Mouse (Mus musculus) T-helper 17 cell (primary cell): ENCODE data around the gene 4933428G20Rik.

Experiments
- in situ Hi-C, 2 experiments: fragments of 300-600 bp; cut with MboI, MseI; formaldehyde crosslinking; loops; 1 replicate in 1 of 2; 2 replicates in 1 of 2; pipeline ENCODE4 v1.15.1; 2025; ENCODE audit warnings: high pct_unique_total_duplicates in 2 of 2

The 4933428G20Rik gene

GRCm38 (mm10) chr11:97466444-97467160 lies 33.5 kb downstream of the 4933428G20Rik start:
- in situ Hi-C loops = no loop called here

DNA sequence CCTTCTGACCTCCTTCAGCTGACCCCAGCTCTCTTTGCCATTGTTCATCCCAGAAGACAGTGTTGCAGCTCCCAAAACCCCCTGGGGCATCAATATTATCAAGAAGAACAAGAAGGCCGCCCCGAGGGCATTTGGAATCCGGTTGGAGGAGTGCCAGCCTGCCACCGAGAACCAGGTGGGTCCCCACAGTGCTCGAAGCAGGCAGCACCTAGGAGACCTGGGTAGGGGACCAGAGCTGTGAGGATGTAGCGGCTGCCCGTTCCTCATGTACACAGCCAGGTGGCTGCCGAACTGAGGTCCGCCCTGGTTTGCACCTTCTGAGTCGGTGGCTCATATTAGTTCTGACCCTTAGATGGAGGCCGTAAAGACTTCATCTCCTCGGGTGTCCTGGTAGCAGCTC lies 34.2 kb downstream of the 4933428G20Rik start:
- in situ Hi-C loops = no loop called here

- in situ Hi-C loops = no loop called here
Measured at GRCm38 (mm10) chr11:97463991-97464390, 36.1 kb downstream of the 4933428G20Rik start.

DNA sequence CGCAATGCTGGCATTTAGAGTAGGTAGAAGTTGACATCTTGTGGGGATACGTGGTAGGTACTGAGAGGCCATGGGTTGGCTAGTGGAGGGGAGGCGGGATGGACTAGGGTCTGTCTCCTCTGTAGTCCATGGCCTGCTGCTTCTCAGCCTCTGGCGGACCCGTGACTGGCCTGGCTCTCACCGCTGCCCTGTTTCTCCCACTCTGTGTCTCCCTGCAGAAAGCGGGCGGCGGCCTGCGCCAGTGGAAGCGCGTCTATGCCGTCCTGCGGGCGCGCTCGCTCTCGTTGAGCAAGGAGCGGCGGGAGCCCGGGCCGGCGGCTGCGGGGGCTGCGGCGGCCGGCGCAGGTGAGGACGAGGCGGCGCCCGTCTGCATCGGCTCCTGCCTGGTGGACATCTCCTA lies 37.0 kb downstream of the 4933428G20Rik start:
- in situ Hi-C loops = no loop called here

GRCm38 (mm10) chr11:97462538-97462937 lies 37.6 kb downstream of the 4933428G20Rik start:
- in situ Hi-C loops = no loop called here

DNA sequence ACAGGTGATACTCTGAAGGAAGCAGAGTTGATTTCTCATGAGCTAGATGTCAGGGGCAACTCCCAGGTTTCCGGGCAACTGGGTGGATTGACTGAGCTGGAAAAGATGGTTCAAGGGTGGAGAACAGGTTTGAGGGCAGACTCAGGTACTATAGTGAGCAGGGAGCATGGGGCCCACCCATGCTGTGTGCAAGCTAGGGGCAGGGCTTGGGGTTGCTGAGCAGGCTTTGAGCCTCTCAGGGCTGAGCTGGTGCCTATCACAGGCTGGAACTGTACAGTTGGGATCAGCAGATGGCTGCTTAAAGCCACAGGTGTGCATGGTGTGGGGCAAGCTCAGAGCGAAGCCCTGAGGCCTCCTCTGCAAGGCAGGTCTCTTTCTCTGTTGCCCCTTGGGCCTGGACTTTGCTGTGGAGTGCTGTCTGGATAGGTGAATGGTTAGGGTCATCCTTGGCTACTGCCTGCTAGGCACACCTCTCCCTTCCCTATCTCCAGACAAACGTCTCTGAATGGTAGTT lies 38.8 kb downstream of the 4933428G20Rik start:
- in situ Hi-C loops = no loop called here

GRCm38 (mm10) chr11:97457120-97457519 lies 43.0 kb downstream of the 4933428G20Rik start:
- in situ Hi-C loops = loop anchor here in 1 of 2 experiments (10.0 kb wide), 1 partner anchor 562 kb away; no protein-coding TSS in a partner anchor

- in situ Hi-C loops = loop anchor here in 1 of 2 experiments (10.0 kb wide), 1 partner anchor 557 kb away; no protein-coding TSS in a partner anchor
Measured at GRCm38 (mm10) chr11:97451625-97452024, 48.5 kb downstream of the 4933428G20Rik start.

GRCm38 (mm10) chr11:97450305-97450922 lies 49.7 kb downstream of the 4933428G20Rik start:
- in situ Hi-C loops = loop anchor here in 1 of 2 experiments (10.0 kb wide), 1 partner anchor 556 kb away; no protein-coding TSS in a partner anchor

DNA sequence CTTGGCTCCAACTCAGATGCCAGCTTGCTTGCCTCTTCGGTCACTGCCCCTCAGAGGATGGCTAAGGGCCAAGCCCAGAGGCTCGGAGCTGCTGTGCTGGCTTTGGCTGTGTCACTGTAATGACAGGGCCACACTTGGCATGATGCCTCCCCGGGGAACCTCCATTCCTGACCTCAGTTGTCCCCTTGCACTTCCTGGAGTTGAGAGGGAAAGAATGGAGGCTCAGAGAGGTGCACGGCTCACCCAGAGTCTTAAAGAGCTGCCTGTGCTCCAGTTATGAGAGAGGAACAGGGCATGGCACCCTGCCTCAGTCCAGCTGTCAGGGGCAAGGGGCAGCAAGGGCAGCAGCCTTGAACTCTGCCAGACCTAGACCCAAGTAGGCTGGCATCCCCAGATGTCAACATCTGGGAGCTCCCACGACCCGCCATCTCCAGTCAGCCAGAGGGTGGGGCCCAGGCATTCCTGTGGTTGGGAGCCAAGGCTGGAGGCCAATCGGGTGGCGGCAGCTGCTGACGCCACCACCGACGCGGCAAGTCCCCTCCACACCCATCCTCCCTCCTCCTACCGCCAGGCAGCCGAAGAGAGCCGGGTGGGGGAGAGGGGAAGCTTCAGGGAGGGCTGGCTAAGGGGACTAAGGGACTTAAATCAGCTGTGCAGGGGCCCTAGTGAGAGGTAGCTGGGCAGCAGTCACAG lies 50.4 kb downstream of the 4933428G20Rik start:
- in situ Hi-C loops = loop anchor here in 1 of 2 experiments (10.0 kb wide), 1 partner anchor 555 kb away; no protein-coding TSS in a partner anchor

- in situ Hi-C loops = no loop called here
Measured at GRCm38 (mm10) chr11:97448611-97449394, 51.3 kb downstream of the 4933428G20Rik start.

DNA sequence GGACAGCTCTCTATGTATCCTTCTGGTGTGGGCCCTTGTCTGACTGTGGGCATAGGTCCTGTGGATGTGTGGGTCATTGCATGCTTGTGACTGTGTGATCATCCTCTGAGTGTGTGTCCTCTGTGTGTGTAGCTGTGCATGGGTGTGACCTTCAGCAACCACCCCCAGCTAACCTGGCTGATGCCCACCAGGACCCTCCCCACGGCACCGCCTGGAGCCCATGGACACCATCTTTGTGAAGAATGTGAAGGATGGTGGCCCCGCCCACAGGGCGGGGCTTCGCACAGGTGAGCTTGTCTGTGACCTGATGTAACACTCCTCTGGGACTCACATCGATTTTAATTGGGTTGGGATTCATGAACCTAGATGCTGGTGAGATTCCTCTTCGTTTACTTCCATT lies 52.2 kb downstream of the 4933428G20Rik start:
- in situ Hi-C loops = no loop called here

- in situ Hi-C loops = no loop called here
Measured at GRCm38 (mm10) chr11:97445999-97446511, 54.1 kb downstream of the 4933428G20Rik start.

GRCm38 (mm10) chr11:97445596-97445995 lies 54.5 kb downstream of the 4933428G20Rik start:
- in situ Hi-C loops = no loop called here

DNA sequence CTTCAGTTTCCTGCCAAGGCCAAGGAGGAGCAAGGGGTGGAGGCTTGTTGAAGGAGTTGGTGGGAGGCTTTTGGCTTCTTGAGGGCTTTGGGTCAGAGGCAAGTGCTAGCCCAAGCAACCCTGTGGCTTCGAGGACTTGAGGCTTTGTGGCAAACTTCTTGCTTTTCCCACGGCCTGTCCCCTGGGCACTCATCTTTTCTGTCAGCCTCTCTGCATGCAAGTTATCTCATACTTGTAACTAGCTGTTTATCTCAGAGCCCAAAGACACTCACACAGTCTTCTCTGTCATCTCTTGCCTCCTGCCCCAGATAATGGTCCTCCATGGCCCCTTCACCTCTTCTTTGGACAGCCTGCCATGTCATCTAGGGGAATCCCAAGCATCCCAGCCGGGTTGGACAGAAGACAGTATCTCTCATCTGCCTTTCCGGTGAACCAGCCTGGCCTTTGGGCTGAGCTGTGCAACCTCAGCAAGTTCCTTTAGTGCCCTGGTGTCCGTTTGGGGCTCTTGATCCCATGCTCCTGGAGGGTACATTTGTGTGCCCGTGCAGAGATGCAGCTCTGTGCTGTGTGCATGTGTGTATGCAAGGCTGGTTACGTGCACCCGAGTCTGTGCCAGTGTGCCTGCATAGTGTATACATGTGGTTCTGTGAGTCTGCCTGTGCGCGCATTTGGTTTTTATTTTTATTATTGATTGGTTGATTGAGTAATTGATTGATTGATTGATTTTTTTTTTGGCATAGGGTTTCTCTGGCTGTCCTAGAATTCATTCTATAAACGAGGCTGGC lies 57.1 kb downstream of the 4933428G20Rik start:
- in situ Hi-C loops = no loop called here

DNA sequence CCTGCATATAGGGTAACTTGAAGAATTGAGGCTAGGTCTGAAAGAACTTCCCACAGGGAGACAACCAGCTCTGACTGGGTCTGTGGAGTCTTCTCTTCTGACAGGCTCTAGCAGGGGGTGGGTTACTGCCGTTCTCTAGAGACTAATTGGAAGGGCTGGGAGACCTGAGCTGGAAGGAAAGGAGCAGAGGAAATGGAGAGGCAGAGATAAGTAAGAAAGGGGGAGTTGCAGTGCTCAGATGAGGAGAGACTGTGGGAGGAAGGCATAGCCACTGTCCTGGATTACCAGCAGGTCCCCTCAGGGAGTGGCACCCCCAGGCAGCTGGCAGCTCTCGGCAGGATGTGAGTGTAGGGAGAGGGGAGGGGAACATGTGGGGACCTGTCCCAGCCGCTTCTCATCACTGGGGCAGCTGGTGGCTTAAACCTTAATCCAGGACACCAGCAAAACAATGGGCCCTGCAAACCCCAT lies 58.4 kb downstream of the 4933428G20Rik start:
- in situ Hi-C loops = no loop called here

GRCm38 (mm10) chr11:97441036-97441657 lies 59.0 kb downstream of the 4933428G20Rik start:
- in situ Hi-C loops = no loop called here
